Mouse (Mus musculus): ENCODE data around the gene Mns1.
"Not testable (repeated sequence)": the region's sequence is repeated elsewhere in the genome, so short reads cannot be mapped to it uniquely, and the experiment has no call there.

Mns1 gene

GRCm38 (mm10) chr9:72425300-72425850 is 12.4 kb upstream of the Mns1 start:
- no peak for DNase-seq (ENCODE audit: low read depth, low spot score)

DNA sequence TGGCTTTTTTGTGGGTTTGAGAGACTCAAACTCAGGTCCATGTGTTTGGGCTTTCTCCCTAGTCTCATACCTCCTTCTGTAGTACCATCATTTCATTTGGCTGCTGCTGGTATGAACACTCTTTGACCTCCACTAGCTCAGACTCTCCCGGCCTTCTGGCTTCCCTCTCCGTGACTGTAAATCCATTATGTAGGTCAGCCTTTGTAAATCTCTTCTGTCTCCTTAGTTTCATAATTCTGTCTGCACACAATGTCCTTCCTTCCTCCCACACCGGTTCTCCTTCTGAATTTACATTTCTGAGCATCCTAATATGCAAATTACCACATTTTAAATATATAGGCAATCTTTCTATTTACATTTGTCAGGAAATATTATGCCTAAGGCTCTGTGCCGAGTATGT is 9.9 kb upstream of the Mns1 start:
- no peak for DNase-seq (ENCODE audit: low read depth, low spot score)

DNA sequence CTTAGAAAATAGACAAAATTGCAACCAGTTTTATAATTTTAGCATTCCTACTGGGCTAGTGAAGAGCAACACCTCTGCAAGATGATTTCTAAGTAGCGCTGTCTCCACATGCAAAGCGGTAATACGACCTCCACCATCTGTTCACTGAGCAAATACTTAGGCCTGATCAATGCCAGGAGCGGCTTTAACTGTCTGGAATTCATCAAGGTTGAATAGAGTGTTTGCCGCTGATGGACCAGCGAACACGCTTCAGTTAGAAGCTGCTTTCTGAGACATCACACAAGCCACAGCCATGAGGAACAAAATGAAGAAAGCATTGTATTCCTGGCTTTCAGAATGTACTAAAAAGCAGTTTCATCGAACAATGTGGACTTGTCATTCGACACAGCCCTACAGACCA is 2.9 kb upstream of the Mns1 start:
- DNase-seq (ENCODE audit: low read depth, low spot score), result no peak

DNA sequence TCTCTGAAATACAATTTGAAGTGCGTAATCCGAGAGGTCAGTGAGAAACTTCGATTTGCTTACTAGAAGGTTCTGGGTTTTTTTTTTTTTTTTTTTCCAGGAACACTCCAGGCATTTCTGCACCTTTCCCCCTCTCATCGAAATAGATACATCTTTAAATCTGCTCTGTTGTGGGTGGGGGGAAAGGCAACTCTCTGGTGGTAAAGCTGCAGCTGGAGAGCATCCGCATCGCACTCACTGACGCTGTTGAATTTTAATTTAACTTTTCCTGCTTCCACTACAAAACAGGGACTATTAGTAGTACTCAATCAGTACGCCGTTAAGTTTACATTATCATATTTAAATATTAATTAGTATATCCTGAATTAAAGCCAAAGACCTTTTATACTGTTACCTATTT is 938 bp downstream of the Mns1 start:
- no peak for DNase-seq (ENCODE audit: low read depth, low spot score)

DNA sequence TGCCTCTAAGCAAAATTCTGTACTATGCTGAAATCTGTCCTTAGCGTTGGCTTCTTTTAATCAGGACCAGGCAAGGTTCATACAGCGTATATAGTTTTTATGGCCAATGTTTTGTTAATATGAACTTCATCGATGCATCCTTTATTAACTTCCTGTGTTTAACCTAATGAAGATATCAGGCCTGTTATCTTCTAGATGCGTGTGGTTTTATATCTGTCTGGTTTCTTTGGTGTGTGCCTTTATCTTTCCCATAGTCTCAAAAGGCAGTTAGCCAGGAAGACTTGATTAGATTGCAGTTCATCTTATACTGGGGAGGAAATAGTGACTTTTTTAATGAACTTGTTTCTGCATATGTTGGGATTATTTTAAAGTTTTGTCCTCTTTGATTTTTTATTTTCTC is 2.5 kb downstream of the Mns1 start:
- DNase-seq (ENCODE audit: low read depth, low spot score), result no peak

- no peak for DNase-seq (ENCODE audit: low read depth, low spot score)
Observed at GRCm38 (mm10) chr9:72440948-72441926, 3.4 kb downstream of the Mns1 start.

DNA sequence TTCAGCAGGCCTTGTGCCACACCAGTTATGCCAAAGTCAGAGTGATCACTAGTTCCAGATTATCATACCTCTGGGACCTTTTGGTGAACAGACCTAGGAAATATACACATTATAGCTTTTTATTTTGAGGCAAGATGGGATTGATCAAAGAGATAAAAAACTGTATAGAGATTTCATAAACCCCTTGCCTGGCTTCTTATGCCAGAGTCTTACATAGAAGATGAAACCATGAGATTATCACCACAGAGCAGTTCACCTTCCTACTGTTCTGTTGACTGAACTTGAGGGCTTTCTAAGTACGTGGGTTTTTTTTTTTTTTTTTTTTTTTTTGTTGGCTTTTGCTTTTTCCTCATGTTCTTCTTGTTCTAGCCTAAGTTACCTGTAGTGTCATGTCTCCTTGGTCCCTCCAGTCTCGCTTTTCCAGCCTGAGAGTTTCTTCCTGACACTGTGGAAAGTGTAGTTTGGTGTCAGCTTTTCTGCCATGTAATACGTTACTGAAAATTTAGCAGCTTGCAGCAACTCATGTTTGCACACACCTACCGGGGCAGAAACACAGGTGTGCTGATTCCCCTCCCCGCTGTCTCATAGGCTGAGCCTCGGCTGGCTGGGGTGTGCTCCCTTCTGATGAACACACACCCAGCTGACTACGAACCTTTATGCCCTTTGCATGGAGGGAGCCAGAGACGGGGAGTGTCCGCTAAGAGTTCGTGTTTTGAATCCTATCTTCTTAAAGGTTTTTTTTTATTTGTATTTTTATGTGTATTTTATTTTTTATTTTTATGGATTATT is 4.3 kb downstream of the Mns1 start:
- no peak for DNase-seq (ENCODE audit: low read depth, low spot score)

GRCm38 (mm10) chr9:72448026-72448425 is 10.2 kb downstream of the Mns1 start:
- no peak for DNase-seq (ENCODE audit: low read depth, low spot score)

- DNase-seq (ENCODE audit: low read depth, low spot score), result no peak
Observed at GRCm38 (mm10) chr9:72449367-72449766, 11.6 kb downstream of the Mns1 start.

GRCm38 (mm10) chr9:72449841-72450240 is 12.0 kb downstream of the Mns1 start:
- DNase-seq (ENCODE audit: low read depth, low spot score), result no peak

- no peak for DNase-seq (ENCODE audit: low read depth, low spot score)
Observed at GRCm38 (mm10) chr9:72450363-72450762, 12.6 kb downstream of the Mns1 start.

DNA sequence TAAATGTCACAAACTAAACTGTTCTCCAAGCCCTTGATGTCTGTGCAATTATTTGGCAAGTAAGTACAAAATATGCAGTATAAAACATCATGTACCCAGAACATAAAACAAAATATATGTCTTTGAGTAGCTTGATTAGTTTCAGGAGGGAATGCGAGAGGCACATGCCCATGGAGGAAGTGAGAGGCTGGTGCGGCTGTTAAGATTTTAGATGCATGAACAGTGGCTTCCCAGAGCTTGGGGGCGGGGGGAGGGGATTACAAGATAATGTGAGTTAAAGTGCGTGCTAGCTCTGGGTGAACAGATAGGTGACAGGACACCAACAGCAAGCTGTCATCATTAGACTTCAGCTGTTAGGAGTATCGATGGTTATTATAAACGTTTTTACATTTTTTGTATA is 13.3 kb downstream of the Mns1 start:
- no peak for DNase-seq (ENCODE audit: low read depth, low spot score)

DNA sequence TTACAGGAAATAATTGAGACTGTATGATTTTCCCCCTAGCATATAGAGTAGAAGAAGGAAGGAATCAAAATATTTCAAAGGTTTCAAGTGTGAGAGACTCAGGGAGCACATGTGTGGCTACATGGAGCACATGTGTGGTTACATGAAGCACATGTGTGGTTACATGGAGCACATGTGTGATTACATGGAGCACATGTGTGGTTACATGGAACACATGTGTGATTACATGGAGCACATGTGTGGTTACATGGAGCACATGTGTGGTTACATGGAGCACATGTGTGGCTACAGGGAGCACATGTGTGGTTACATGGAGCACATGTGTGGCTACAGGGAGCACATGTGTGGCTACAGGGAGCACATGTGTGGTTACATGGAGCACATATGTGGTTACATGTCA is 16.5 kb downstream of the Mns1 start:
- DNase-seq (ENCODE audit: low read depth, low spot score), result not testable (repeated sequence)

DNA sequence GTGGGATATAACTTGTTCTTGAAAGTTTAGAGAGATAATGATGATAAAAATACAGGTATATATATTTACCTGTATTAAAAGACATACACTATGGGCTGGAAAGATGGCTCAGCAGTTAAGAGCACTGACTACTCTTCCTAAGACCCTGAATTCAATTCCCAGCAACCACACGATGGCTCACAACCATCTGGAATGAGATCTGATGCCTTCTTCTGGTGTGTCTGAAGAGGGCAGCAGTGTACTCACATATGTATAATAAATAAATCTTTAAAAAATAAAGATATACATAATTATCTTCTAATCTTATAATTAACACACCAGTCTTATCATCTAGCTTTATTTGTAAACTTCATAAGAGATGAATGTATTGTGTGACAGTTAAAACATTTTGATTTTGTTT is 18.6 kb downstream of the Mns1 start:
- DNase-seq (ENCODE audit: low read depth, low spot score), result no peak

GRCm38 (mm10) chr9:72458233-72458632 is 20.4 kb downstream of the Mns1 start:
- DNase-seq (ENCODE audit: low read depth, low spot score), result peak; percentile 43

DNA sequence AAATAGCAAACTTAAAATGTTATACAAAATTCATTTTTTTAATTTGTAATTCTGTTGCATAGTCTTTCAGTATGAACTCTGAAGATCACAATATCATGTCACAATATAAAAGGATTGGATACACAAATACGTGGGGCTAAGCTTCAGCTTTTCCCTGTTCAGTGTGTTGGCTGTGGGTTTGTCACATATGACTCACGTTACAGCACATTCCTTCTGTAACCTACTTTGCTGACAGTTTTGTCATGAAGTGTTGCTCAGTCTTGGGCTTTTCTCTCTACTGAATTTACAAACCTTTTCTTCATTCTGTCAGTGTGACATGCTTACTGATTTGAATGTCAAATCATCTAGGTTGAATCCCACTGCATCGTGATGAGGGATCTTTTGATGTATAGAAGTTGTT is 21.9 kb downstream of the Mns1 start:
- no peak for DNase-seq (ENCODE audit: low read depth, low spot score)

DNA sequence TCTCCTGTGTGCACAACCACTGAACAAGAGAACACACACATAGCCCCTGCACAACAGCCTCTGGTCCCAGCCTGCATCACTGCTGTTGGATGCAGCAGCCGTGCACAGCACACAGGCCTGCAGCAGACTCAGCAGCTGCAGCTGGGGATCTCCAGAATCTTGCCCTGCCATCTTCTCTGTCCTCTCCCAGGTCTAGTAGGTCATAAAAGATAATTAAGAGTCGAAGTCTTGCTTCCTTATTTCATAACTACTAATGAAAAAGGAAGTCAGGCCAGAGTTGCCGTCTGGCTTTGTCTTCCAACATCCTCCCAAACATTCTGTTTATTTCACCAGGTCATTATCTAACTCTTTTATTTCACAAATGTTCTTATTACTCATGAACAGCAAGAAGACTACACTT is 23.0 kb downstream of the Mns1 start:
- DNase-seq (ENCODE audit: low read depth, low spot score), result no peak

DNA sequence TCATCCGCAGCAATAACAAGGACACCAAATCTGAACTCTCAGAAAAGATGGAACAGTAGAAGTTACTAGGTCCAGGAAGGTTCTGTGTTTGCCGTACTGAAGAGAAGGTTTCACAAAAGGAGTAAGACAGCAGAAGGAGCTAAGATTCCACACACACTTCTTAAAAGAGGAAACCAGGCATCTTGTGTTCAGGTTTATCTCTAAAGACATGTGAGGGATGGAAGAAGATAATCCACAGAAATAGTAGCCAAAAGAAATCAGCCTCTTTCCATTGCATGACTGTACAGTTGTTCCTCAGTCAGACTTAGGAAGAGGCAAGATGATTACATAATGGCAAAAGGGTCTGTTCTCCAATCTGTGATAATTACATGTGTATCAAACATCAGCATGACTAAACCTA is 24.6 kb downstream of the Mns1 start:
- no peak for DNase-seq (ENCODE audit: low read depth, low spot score)

GRCm38 (mm10) chr9:72464806-72465205 is 27.0 kb downstream of the Mns1 start:
- no peak for DNase-seq (ENCODE audit: low read depth, low spot score)

- DNase-seq (ENCODE audit: low read depth, low spot score), result no peak
Observed at GRCm38 (mm10) chr9:72465754-72466181, 28.0 kb downstream of the Mns1 start.

DNA sequence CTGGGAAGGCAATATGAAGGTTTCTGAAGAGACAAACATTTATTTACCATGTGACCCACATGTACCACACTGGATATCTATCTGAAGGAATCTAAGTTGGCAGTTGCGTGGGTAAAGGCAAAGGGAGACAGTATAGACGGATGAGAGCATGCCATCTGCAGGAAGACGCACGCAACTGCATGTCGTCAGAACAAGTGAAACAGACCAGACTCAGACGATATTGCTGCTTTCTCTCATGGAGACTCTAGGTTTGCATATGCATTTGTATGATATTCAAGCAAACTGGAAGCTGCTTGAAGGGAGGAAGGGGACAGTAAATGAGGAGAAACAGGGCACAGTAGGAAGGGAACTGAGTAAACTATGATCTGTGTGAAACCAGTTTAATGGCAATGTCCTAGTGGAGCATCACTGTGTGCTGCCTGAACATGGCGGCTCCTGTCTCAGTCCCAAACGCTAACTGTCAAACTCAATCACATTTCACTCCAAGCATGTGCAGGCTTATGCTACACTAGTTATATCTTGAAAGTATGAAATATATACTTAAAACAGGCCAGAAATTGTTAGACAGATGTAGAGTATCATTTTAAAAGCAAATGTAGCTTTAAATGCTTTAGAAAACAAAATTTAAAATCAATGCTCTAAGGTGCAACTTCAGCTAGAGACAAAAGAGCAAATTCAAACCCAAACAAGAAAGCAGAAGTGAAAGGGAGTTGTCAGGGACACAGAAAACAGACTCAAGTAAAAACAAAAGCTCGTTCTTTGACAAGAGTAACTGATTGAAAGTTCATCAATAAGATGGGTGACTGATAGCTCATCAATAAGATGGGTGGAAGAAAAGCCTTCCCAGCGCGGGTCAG is 30.0 kb downstream of the Mns1 start:
- DNase-seq (ENCODE audit: low read depth, low spot score), result no peak
